Mouse (Mus musculus): ENCODE data around the gene Stat5b.

GRCm38 (mm10) chr11:100891256-100892123 lies 41.0 kb upstream of the Stat5b start:
- no peak for TF ChIP-seq CTCF (IDR thresholded peaks at IDR 0.05; ENCODE audit: control insufficient read depth, insufficient read depth, low read length)
- TF ChIP-seq POLR2A (IDR thresholded peaks at IDR 0.05; ENCODE audit: borderline replicate concordance, control insufficient read depth, low read depth, low read length): no peak
